Mouse (Mus musculus) fat pad, adult 2 months (tissue): Measurements from ENCODE around the gene Eif3l.
A peak's percentile ranks its signal among the peaks of the same experiment; 100 is the strongest.

Experiments used
- DNase-seq: peaks from one replicate; pipeline ENCODE4 v3.0.0-alpha.2; 2011; ENCODE audit warnings: low read depth, low spot score; ENCODE audit errors: extremely low read depth

The Eif3l gene

DNA sequence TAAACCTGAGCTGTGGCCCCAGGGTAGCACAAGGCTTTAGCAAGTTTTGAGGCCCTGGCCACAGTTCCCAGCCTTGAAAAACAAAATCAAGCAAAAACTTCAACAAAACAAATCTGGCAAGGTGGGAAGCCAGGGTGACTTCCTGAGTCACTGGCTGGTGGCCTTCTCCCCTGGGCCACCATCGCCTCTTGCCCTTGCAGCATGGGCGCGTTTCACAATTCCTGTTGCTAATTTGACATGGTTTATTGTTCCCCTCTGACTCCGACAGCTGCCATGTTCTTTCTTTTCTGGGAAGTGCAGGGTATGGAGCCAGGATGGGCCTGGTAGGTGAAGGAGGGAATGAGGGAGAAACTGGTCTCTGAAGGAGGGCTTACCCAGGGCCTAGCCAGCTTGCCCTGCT, 47.1 kb downstream of the Eif3l start:
- no peak for DNase-seq

DNA sequence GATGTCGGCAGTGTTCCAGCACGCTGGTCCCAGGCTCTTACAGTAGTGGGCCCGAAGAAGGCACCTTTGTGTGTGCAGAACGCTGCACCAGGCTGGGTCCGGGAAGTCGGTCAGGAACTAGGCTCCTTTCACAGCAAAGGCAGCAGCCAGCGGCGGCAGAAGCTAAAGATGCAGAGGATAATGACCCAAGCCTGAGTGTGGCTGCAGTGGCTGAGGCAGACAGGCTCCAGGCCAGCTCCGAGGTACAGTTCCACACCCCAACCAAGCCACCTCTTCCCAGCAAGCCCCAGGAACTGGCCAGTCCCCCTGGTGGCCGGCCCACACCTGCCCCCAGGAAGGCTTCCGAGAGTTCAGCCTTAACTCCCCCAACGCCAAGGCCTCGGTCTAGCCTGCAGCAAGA, 47.6 kb downstream of the Eif3l start:
- no peak for DNase-seq

DNA sequence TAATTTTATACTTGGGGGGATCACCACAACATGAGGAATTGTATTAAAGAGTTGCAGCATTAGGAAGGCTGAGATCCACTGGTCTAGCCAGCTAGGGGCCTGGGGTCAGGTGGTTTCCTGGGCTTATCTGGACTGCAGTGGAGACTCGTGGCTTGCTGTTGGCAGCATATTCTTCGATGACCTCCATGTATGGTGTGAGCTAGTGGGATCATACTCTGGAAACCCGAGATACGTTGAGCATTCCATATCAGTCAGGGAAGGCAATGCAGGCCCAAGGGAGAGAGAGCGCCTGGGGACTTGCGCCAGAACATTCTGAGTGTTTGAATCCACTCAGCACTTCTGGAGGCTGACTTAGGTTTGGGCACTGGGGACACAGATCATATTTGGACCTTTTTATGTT, 48.8 kb downstream of the Eif3l start:
- DNase-seq, result no peak

DNA sequence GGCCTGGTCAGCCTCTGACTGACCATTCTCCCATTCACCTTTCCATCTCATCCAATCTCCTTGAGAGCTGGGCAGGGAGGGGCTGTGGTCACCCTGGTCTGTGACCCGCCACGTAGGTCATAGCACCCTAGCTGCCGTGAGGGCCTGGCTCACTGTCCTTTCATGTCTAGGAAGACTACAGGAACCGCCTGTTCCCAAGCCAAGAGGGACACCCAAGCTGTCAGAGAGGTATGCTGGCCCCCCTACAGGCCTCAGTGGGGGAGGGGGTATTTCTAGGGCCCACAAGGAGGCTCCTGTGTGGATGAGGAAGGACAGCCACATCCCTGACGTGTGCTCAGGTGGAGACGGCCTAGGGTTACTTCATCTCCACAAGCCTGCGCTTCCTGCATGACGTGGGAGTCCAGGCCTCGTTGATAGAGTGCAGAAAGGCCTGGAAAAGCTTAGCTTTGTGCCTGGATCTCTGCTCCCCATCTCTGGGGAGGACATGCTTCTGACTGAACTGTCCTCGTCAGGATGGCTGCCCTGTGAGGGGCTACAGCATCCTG, 49.4 kb downstream of the Eif3l start:
- DNase-seq, result no peak

DNA sequence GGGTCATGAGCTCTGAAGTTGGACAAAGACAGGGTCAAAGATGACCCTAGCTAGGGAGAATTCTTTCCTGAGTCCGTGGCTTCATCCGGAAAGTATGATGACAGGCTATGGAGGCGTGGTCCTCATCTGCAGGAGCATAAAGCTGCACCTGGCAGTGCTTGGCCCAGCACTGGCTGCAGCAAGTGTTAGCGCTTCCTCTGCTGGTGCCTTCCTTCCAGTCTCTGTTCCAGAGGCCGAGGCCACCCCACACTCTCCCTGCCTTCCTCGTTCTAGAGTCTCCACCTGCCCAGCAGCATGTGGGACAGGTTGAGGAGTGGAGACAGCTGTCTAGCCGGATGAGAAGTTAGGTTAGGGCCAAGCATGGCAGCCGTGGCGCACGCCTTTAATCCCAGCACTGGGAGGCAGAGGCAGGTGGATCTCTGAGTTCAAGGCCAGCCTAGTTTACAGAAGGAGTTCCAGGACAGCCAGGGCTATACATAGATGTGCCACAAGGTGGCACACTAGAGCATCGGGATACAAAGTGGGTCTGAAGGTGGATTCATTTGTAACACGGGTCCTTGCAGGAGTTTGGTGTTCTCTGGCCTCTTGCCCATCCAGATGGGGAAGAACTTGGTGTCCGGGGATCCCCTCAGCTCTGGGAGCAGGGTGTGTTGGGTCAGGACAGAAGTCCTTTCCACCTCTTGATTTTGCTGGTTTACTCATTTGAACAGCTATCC, 51.4 kb downstream of the Eif3l start:
- DNase-seq, result no peak

DNA sequence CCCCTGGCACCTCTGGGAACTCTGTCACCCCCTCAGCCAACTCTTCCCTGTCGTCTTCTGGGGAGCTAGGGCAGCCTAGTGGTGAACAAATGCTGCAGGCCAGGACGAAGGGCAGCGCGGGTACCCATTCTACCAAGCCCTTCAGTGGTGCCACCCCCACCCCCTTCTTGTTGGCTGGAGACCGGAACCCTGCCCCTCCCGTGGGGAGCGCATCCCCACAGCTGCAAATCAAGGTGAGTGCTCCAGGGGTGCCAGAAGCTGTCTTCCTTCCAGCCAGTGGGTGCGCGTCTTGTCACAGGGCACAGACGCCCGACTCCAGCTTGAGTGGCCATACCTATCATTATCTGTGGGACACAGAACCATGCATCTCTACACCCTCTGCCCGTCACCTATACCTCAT, 52.1 kb downstream of the Eif3l start:
- no peak for DNase-seq

DNA sequence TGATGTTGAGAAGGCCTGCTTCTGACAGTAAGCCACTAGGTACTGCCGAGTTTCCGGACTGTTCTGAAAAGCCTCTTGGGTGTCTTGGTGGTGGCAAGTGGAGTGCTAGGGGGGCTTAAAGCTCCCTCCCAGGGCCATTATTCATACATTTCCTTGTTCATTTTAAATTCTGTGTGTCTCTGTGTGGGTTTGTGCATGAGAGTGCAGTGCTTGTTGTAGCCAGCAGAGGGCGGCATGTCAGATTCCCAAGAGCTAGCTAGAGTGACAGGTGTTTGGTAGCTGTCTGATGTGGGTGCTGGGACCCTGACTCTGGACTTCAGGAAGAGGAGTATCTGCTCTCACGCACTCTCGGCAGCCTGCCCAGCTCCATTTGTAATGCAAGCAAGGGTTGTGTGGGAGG, 53.2 kb downstream of the Eif3l start:
- no peak for DNase-seq

DNA sequence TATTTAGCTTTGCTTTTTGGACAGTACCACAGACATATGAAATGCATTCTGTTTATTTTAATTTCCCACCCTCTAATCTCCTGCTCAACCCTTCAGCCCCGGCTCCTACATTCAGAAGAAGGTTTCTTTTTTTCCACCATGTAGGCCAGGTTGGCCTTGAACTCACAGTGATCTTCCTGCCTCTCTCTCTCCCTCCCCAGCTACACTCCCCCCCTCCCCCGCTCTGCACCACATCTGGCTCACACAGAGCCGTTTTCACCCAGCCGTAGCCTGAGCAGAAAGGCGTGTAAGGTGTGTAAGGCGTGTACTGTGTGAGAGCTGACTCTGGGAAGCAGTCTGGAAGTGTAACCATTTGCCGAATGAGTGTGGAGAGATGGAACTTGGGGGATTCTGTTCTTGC, 54.3 kb downstream of the Eif3l start:
- no peak for DNase-seq

DNA sequence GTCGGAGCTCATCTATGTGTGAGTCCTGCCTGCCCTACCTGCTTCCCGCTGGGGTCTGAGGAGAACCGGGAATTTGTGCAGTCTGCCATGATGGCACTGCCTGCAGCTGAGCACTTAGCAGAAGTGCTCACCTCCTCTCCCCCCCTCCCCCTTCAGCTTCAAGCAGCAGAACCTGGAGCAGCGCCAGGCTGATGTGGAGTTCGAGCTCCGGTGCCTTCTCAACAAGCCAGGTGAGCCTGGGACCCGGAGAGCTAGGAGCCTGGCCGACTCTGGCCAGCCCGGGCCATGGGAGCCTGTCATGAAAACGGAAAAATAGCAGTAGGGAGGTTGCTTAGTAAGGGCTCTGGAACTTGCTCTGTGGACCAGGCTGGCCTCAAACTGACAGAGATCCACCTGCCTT, 55.8 kb downstream of the Eif3l start:
- no peak for DNase-seq

DNA sequence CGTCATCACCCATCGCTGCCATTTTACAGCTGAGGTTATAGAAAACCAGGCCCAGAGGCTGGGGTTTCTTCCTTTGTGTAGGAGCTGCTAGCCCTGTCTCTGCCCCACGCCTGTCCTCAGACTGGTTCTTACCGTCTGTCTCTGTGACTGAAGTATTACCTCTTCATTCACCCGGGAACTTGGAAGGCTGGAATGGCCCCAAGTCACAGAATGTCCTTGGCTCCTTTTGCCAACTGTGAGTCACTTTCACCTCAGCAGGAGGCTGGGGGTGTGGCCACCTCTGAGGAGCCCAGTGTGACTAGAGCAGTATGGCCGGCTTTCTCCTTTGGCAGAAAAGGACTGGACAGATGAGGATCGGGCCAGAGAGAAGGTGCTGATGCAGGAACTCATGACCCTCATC, 56.5 kb downstream of the Eif3l start:
- DNase-seq, result peak; percentile 74

DNA sequence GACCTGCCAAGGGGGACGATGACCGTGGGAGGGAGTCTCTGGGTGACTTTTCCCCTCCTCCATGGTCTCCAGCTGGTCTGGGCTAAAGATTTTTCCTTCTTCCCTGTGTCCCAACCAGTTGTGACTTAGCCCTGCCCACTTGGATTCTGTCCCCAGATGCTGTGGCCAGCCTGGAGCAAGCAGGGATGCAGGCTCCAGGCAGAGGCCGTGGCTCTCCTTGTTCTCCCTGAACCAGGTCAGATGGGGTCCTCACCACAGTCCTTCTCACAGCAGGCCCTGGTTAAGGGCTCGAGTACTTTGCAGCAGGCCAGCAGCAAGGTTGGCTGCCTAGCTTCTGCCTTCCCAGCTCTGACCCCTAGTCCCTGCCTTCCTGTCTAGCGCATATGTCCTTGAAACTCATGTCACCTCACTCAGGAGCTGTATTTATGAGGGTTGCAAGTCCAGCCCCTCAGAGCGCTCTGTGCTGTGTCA, 58.2 kb downstream of the Eif3l start:
- no peak for DNase-seq

DNA sequence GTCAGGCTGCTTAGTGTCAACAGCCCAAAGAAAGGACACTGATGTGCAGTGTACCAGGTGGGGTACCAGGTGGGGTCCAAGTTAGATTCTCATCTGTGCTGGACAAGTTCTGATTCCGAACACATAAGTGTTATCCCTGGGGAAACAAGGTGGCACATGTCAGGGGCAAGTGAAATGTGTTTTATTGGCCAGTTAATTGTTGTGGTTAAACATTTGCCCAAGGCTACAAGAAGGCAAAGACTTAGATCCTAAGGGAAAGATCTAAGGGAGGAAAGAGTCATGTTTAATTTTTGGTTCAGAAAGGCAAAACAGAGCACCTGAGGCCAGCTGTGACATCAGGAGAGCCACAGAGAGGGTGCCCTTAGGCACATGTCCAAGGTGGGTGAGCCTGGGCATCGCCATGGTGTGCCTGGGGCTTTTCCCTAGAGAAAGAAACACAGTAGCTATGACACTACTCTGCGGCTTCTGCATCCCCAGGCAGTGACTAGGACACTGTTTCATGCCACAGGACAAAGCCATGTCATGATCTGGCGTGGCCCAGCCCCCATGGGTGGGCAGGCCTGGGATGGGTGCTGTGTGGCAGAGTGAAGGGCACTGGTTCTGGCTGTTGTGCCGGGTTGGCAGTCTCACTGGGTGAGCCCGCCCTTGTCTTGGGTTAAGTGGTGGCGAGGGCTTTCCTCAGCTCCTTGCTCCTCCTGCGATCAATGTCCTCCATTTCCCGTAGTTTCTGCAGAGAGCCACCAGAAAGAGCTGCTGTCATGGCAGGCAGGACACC, 59.7 kb downstream of the Eif3l start:
- DNase-seq, result no peak

DNA sequence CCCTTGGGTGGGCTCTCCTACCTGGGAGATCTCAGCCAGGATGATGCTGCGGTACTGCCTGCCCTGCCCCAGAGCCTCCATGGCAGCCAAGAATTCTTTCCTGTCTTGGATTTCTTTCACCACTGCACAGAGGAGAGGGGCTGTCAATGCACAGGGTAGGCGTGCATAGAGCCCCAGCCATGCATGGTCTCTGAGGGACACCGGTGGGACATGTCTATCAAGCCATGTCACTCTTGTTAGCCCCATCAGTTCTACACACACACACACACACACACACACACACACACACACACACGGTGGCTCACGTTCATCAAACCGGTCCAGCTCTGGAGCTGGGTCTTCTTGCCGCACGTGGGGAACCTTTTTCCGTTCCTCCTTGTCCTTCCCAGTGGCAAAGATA, 60.4 kb downstream of the Eif3l start:
- DNase-seq, result no peak

DNA sequence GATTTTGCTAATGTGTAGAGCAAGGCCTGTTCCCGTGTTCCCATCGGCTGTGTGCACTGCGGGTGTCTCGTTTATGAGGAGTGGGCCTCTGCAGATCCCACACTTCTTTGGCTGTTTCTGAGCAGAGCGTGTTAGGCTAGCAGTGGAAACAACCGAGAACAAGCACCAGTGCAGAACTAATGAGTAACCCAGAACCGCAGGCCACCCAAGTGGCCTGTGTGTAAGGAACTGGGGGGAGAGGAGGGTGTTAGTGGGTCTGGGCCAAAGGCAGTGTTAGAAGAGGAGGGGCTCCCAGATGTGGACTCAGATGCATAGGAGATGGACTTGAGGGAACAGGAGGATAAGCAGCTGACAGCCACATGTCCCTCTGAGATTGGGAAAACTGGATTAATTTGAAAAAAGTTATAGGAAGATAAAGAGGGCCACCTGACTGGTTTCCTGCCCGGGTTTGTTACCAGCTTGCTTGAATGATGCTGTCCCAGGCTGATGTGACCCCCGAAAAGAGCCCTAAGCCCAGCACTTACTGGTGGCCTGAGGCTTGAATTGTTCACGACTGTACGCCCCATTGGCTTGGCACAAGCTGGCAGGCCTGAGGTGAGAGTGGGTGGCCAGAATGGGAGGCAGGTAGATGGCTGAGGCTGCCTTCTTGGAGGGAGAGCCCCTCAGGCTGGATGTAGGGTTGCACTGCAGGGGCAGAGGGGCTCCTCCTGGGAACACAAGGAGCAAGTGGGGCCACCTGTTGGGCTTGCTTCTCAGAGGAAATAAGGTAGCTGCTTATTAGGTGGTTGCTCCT, 61.0 kb downstream of the Eif3l start:
- no peak for DNase-seq

DNA sequence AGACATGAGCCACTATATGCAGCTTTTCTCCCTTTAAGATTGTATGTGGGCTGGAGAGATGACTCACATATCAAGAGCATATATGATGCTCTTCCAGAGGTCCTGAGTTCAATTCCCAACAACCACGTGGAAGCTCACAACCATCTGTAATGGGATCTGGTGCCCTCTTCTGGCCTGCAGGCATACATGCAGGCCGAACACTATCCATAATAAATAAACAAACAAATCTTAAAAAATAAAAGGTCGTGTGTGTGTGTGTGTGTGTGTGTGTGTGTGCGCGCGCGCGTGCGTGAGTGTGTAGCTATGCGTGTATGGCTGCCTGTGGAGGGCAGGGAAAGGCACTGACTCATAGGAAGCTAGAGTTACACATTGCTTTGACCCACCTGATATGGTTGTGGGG, 64.7 kb downstream of the Eif3l start:
- DNase-seq, result no peak

DNA sequence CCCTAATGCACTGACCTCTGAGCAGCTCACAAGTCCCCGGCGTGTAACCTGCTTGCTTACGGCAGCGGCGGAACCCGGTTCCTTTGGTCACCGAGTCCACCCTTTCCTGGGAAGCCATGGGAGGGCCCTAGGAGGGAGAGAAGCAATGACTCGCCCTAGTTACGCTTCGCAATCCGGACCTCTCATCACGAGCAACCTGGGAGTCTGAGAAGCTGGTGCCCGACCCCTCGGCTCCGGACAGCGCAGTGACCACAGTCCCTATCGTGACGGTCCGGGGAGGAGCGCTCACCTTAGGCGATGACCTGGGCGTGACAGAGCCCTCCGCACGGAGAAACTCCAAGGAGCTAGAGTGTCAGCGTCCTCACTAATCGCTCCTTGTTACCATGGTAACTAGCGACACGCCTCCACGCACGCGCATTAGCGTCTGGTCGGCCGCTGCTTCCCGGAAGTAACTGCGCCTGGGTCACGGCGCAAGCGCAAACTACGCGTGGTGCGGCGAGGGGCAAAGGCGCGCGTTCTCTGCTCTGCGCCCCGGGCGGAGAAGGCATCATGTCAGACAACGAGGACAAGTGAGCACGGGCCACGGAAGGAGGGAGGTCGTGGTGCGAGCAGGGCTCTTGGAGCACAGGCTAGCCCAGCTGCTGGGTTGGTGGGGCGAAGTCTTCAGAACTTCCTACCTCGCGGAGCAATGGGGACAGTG, 66.0 kb downstream of the Eif3l start, which contains the start of the genes Polr2f and 1700088E04Rik:
Gene Polr2f (plus strand): TSS at position 144 of the 700 bp plus-strand sequence.
Gene 1700088E04Rik (minus strand): TSS at position 388 of the 700 bp plus-strand sequence.
- peak; percentile 16 for DNase-seq

DNA sequence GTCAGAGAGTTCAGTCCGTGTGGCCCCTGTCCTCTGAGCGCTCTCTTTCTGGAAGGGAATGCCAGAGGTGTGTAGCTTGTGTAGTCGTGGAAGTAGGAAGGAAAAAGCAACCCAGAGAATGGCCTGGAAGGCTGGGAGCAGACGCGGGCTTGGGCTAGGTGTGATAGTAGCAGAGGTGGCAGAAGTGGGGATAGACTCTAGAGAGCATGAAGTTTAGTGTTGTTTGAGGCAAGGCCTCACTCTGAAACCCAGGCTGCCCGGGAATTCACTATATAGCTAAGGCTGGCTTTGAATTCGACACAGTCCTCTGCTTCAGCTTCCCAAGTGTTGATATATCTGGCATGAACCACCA, 66.6 kb downstream of the Eif3l start:
- no peak for DNase-seq

DNA sequence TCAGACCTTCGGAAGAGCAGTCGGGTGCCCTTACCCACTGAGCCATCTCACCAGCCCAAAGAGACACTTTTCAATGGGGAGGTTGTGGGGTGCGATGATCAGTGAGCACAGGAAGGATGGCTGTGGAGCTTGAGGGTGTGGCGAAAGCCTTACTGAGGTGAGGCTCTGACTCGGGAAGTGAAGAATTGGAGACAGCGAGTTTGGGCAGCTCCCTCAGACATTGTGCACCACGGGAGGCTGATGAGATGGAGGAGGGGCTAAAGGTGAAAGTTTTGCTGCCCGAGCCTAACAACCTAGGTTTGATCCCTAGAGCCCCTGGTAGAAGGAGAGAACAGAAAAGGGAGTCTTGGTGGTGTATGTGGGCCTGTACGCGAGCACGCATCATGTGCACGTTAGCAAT, 68.3 kb downstream of the Eif3l start:
- no peak for DNase-seq
